Mouse (Mus musculus) cerebellum, adult 2 months (tissue): ENCODE measurements around the gene Btf3. TPM values are rescaled to one million over a fixed set of nuclear protein-coding genes. Genes with fewer than 3 reads are reported as not detected.
A peak's percentile ranks its signal among the peaks of the same experiment; 100 is the strongest.

Source experiments
- DNase-seq, 2 experiments: peaks; one replicate each; pipeline ENCODE4 v3.0.0; 2021
- H3K27ac ChIP-seq: fragments of 200-500 bp; 2 replicates; pipeline ENCODE4 v1.5.1; 2012; ENCODE audit warnings: low read length, control low read depth, inconsistent platforms; ENCODE audit not compliant: insufficient read depth
- H3K27me3 ChIP-seq: fragments of 200-500 bp; 2 replicates; pipeline ENCODE4 v1.6.1; 2012; ENCODE audit warnings: inconsistent platforms, mild to moderate bottlenecking, low read length, moderate library complexity; ENCODE audit not compliant: control insufficient read depth, insufficient read depth
- H3K4me1 ChIP-seq: fragments of 200-500 bp; 2 replicates; pipeline ENCODE4 v1.6.1; 2011; ENCODE audit warnings: low read length; ENCODE audit not compliant: control insufficient read depth, insufficient read depth
- H3K4me3 ChIP-seq: fragments of 200-500 bp; replicated peaks from 2 replicates; pipeline ENCODE3; 2011; ENCODE audit warnings: mild to moderate bottlenecking, low read depth, low read length, control low read depth; ENCODE audit not compliant: insufficient read depth
- CTCF ChIP-seq: fragments of 200-500 bp; IDR thresholded peaks from 2 replicates; pipeline ENCODE4 v1.5.1; 2011; ENCODE audit warnings: low read depth, mild to moderate bottlenecking, control low read depth, low read length, moderate library complexity, borderline replicate concordance; ENCODE audit not compliant: insufficient read depth
- POLR2A ChIP-seq: fragments of 200-500 bp; IDR thresholded peaks from 2 replicates; pipeline ENCODE4 v1.6.1; 2011; ENCODE audit warnings: low read length, control low read depth, borderline replicate concordance; ENCODE audit not compliant: insufficient read depth
- WGBS: fragments of 180-500 bp; shearing (Covaris S2); methylation state at CpG from one replicate; pipeline ENCODE4 v1.1.7; 2018; 5-methylcytosine and 5-hydroxymethylcytosine counted together
- polyA plus RNA-seq: library from polyadenylated mRNA; depleted of rRNA; stranded (reverse); fragments of >200 nt; gene quantifications from 2 replicates; pipeline ENCODE4 v1.2.3, GENCODE M21; 2012; rRNA removed

The Btf3 gene
- polyA plus RNA-seq: 426 and 441 TPM in 2 replicates

DNA sequence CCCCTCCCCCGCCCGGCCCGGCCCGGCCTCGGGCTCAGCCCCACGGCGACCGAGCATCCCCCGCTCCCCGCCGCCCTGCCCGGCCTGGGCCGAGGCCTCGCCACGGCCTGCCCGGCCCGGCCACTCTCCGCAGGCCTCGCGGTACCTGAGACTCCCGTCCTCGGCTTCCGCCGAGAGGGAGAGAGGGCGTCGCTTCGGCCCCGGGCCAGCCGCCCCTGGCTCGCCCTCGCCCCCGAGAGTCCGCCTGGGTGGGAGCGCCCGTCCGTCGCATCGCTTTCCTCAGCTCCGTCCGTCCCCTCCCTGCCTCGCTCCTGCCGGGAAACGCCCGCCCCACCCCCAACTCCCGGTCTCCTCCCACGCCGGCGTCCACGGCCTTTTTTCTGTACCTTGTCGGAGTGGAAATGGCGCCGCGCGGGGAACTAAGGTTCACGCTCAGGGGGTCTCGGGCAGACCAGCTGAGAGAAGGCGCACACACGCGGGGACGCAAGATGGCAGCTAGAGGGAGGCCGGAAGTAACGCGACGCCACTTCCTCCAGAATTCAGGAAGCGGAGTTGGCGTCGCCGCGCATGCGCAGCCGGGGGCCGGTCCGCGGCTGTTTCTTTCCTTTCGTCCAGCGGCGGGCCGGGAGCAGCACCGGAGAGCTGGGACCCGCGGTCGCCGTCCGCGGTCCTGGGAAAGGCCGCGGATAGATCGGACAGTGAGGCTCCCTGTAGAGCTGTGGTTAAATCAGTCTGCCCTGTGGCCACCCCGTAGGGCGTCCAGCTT lies at the start of gene Btf3:
Gene Btf3 (minus strand): TSS at position 527 of the 766 bp plus-strand sequence.
- under 1% methylated on average over 79 of the region's 90 CpGs for WGBS
- Histone ChIP-seq H3K27ac (peak within 1 kb of the TSS; percentile 67), H3K4me1 (no peaks in the 10 kb centered on the region), H3K27me3 (no peaks in the 10 kb centered on the region), H3K4me3 (peak within 1 kb of the TSS; percentile 77)
- peak; percentile 94 for DNase-seq
- TF ChIP-seq POLR2A (peak; percentile 54; the same call in 1 of the 2 replicates), CTCF (no peak)

DNA sequence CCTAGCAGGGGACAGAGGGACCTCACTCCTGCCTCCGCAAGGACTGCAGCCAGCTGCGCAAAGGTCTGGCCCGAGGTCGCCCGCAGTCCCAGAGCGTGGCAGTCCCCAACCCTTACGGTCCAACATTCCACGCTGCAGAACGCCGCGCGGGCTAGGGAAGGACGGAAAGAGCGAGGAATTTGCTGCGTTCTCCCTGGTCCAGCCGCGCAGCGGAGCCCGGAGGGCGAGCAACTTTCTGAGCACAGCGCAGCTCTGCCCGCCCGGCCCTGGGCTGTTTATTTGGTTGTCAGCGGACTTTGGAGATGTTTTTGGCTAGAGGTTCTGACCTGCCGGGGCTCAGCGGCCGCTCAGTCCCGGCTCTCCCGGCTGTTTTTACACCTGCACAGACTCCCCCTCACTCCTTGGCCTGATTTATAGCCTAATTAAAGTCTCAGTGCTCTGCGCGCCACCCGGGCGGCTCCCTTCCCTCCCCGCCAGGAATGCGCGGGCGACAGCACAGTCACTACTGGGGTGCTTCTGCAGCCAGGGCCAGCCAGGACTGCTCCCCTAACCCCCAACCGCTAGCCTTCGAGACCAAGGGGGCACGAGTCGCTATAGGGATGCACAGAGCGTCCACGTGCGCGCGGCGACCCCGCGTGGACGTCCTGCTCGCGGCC lies 49.1 kb upstream of the Btf3 start:
- no peak overlapping the region for H3K4me3 ChIP-seq
- WGBS: 2% methylated on average over 52 of the region's 52 CpGs

DNA sequence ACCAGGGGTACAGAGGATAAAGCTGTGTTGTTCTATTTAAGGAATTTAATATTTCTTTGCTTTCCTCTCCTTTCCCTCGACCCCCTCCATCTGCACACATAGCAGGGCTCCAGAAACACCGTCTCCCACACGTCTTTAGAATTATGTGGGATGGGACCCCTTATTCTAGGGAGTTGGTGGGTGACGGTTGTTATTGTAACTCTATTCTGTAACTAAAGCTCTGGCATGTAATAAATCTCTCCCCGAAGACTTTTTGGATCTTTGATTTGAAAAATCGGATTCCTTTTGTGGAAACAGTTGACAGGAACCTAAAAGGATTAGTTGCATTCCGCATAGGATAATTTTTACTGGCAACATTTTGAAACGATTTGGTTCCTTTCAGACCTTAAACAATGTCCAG lies 48.3 kb upstream of the Btf3 start:
- TF ChIP-seq POLR2A (no peak), CTCF (no peak)
- no peak for DNase-seq
- WGBS: 3% methylated on average over 8 of the region's 8 CpGs
- H3K4me3 ChIP-seq: no peak overlapping the region
- H3K27ac ChIP-seq: no peak overlapping the region
- peaks cover 13% of the 10 kb centered on the region; the same call in 1 of the 2 replicates for H3K27me3 ChIP-seq
- no peaks in the 10 kb centered on the region for H3K4me1 ChIP-seq

More for the DNA sequence above, 49.1 kb upstream of the Btf3 start:
- Histone ChIP-seq H3K4me1 (no peaks in the 10 kb centered on the region), H3K27me3 (peaks cover 13% of the 10 kb centered on the region; the same call in 1 of the 2 replicates), H3K27ac (no peak overlapping the region)
- no peak for DNase-seq
- no peak for TF ChIP-seq POLR2A
- no peak for TF ChIP-seq CTCF

DNA sequence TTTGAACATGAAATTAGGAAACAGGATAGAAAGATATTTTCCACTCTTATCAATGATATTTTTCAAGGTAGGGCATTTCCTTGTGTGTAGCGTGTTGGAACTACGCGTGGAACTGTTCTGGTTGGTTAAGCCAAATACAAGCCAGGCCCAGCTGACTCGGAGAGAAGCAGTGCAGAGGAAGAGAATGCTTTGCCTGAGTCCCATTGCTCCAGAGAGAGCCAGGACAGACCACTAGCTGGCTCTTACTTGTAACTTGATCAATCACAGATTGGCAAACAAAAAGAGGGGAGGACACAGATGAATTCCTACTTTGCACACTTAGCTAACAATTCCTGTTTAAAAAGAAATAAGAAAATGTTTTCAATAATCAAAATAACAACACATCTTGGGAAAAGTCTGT lies 46.2 kb upstream of the Btf3 start:
- H3K27ac ChIP-seq: no peak overlapping the region
- no peak overlapping the region for H3K4me3 ChIP-seq
- peaks cover 17% of the 10 kb centered on the region; the same call in 1 of the 2 replicates for H3K27me3 ChIP-seq
- TF ChIP-seq CTCF (no peak), POLR2A (no peak)
- 6% methylated on average over 4 of the region's 4 CpGs for WGBS
- H3K4me1 ChIP-seq: no peaks in the 10 kb centered on the region
- DNase-seq: no peak

DNA sequence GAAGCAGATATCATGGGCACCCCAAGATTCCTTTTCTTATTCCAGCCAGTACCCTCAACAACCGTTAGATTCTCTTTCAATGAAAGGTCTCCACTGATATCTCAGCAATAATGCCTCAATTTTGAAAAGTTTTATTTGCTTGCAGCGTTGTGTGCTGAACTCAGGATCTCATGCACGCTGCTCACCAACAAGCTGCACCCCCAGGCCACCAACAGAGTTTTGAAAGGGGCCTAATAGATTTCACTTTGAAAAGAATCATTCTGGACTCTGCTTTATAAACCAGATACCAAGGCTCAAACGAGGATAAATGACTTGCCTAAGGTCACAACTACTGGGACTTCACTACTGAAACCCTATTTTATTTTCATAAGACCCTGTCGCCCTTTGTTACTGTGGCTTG lies 44.4 kb upstream of the Btf3 start:
- Histone ChIP-seq H3K4me1 (no peaks in the 10 kb centered on the region), H3K27ac (no peak overlapping the region), H3K27me3 (peaks cover 14% of the 10 kb centered on the region; the same call in 1 of the 2 replicates), H3K4me3 (no peak overlapping the region)
- WGBS: 6% methylated on average over 5 of the region's 5 CpGs
- TF ChIP-seq CTCF: no peak
- no peak for TF ChIP-seq POLR2A
- no peak for DNase-seq

DNA sequence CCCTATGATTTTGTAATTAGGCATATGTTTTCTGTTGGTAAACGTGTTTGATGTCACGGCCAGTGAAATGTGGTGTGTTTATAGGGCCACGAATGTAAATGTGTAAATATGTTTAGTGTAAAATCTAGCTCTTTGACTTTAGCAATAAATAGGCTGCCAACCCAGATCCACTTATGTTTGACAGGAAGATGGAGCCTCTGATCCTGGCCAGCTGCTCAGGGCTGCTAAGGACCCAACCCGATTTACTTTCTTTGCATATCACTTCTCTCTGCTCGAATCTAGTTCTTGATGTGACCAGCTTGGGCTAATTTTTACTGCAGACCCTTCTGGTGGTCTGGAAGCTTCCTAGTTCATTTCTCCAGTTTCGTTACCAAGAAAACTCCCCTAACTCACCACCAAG lies 43.6 kb upstream of the Btf3 start:
- peaks cover 21% of the 10 kb centered on the region; the same call in 1 of the 2 replicates for H3K27me3 ChIP-seq
- no peak for DNase-seq
- H3K4me1 ChIP-seq: no peaks in the 10 kb centered on the region
- no peak for TF ChIP-seq CTCF
- H3K4me3 ChIP-seq: no peak overlapping the region
- H3K27ac ChIP-seq: no peak overlapping the region
- WGBS: 4% methylated on average over 6 of the region's 6 CpGs

DNA sequence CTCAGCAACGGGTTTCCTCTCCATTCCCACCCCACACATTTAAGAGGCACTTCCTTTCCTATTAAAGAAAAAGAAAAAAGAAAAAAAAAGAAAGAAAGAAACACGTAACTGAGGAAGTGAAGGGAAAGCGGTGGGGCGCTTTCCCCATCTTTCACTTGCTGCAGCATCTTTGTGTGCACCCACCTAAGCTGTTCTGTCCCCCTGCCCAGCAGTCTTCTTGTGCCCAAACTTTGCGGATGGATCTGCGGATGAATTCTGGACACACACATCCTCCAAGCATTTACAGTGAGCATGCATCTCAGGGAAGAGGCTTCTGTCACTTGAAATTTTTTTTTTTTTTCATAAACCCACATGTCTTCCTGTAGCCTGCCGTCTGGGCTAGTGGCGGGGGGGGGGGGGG lies 42.5 kb upstream of the Btf3 start:
- Histone ChIP-seq H3K27me3 (peaks cover 24% of the 10 kb centered on the region; the same call in 1 of the 2 replicates), H3K27ac (no peak overlapping the region), H3K4me1 (no peaks in the 10 kb centered on the region), H3K4me3 (no peak overlapping the region)
- 3% methylated on average over 7 of the region's 8 CpGs for WGBS
- no peak for DNase-seq
- TF ChIP-seq CTCF (no peak), POLR2A (no peak)
